ENCODE assay signal across 18 mouse cellular contexts in the genomic region with DNA sequence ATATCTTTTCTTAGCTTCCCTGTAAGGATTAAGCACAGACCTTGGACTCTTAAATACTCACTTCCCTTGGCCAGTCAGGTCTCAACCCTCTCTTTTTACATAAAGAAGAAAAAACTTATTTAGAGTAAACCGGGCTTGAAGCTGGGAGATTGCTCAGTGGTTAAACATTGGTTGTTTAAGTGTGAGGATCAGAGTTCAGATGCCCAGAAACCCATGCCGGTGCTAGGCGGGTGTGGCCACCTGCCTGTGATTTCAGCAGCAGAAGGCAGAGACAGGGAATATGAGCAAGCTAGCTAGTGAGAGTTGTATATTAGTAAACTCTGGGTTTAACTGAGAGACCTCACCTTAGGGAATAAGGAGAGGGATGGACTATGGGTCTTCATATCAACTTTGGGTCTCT.
"Had no signal": no experiment of that assay in that cellular context is flagged by ENCODE, and none has a peak within 500 bp of the region (broad histone marks: within the 10 kb centered on the region; RNA-seq: fewer than 3 reads in every experiment).

No protein-coding gene starts in this region.

- H3K27me3 ChIP-seq: limb, embryonic 15.5 days; midbrain, embryonic 12.5 days had no signal

- ATAC-seq: hindbrain, embryonic 16.5 days; liver, postnatal 0 days; lung, postnatal 0 days; midbrain, embryonic 15.5 days had no signal

- DNase-seq: kidney, adult 11 months; left cerebral cortex, postnatal 4 days; liver, postnatal 0 days; lung, embryonic 14.5 days; thymus, adult 2 months; thymus, postnatal 36 days had no signal

- H3K9ac ChIP-seq: limb, embryonic 12.5 days; limb, embryonic 15.5 days; liver, embryonic 14.5 days; liver, postnatal 0 days; lung, embryonic 14.5 days; midbrain, embryonic 12.5 days; midbrain, embryonic 15.5 days; neural tube, embryonic 13.5 days had no signal

- H3K9me3 ChIP-seq: limb, embryonic 12.5 days; limb, embryonic 15.5 days; midbrain, embryonic 12.5 days; midbrain, embryonic 15.5 days; neural tube, embryonic 13.5 days had no signal

- H3K36me3 ChIP-seq: limb, embryonic 12.5 days; limb, embryonic 15.5 days; midbrain, embryonic 12.5 days; midbrain, embryonic 15.5 days; neural tube, embryonic 13.5 days had no signal

- H3K27ac ChIP-seq: kidney, postnatal 0 days; limb, embryonic 12.5 days; limb, embryonic 15.5 days; liver, embryonic 14.5 days; macrophage; midbrain, embryonic 12.5 days; midbrain, embryonic 15.5 days; neural tube, embryonic 13.5 days had no signal

- H3K4me3 ChIP-seq: limb, embryonic 12.5 days; limb, embryonic 15.5 days; midbrain, embryonic 12.5 days; midbrain, embryonic 15.5 days; myocyte; neural tube, embryonic 13.5 days had no signal

- H3K4me2 ChIP-seq: limb, embryonic 12.5 days; limb, embryonic 15.5 days; liver, embryonic 11.5 days; lung, embryonic 14.5 days; midbrain, embryonic 12.5 days; midbrain, embryonic 15.5 days; neural tube, embryonic 13.5 days had no signal
